Comparison of ENCODE assay signal across 8 mouse cellular contexts in genomic region chr9:66126456-66127192, GRCm38 (mm10). TPM values are rescaled to one million over a fixed set of nuclear protein-coding genes. Genes with fewer than 3 reads are reported as not detected.
DNase-seq lines count a peak whose midpoint lies in the region; ATAC-seq and TF ChIP-seq lines count a peak whose summit lies in the region.

Gene Snx1 (minus strand): TSS chr9:66126587.
Gene Ciao2a (plus strand): TSS chr9:66126611.

- intact Hi-C loops in heart, adult 2 months (cut with DNase I) = no loop called here

- TF ChIP-seq CTCF in heart, adult 2 months (IDR thresholded peaks at IDR 0.05) = no peak

- 0 out of 2 replicates have a peak, but pooled peaks cover 10% of the 10 kb centered on the region for H3K36me3 ChIP-seq in embryonic facial prominence, embryonic 14.5 days (ENCODE audit: control insufficient read depth, insufficient read depth, low read length)
- H3K36me3 ChIP-seq in heart, adult 2 months (ENCODE audit: control insufficient read depth, insufficient read depth, low read length) = peaks cover 3% of the 10 kb centered on the region
- peaks cover 16% of the 10 kb centered on the region for H3K36me3 ChIP-seq in limb, embryonic 13.5 days
- no peaks in the 10 kb centered on the region for H3K36me3 ChIP-seq in midbrain, embryonic 16.5 days (ENCODE audit: control insufficient read depth, insufficient read depth, low read length)

- TF ChIP-seq POLR2A in heart, adult 2 months (IDR thresholded peaks at IDR 0.05; ENCODE audit: insufficient read depth, low read depth, low read length) = peak; percentile 73

- TF ChIP-seq EP300 in heart, adult 2 months (IDR thresholded peaks at IDR 0.05; ENCODE audit: insufficient read depth, low read depth, low read length) = 0 out of 2 replicates have a peak, but pooled peaks have one; percentile 23

- peak within 1 kb of the TSS; percentile 84 for H3K27ac ChIP-seq in embryonic facial prominence, embryonic 14.5 days (replicated peaks; ENCODE audit: low read depth, low read length)
- peak within 1 kb of the TSS; percentile 85 for H3K27ac ChIP-seq in heart, adult 2 months
- peak within 1 kb of the TSS; percentile 71; the same call in 1 of the 2 replicates for H3K27ac ChIP-seq in limb, embryonic 13.5 days
- peak within 1 kb of the TSS; percentile 80 for H3K27ac ChIP-seq in midbrain, embryonic 16.5 days (ENCODE audit: low read length)

- no peaks in the 10 kb centered on the region for H3K27me3 ChIP-seq in embryonic facial prominence, embryonic 14.5 days (replicated peaks; ENCODE audit: control insufficient read depth, insufficient read depth, low read length)
- H3K27me3 ChIP-seq in heart, adult 2 months (ENCODE audit: control insufficient read depth, insufficient read depth, low read length) = no peaks in the 10 kb centered on the region
- H3K27me3 ChIP-seq in limb, embryonic 13.5 days = no peaks in the 10 kb centered on the region
- H3K27me3 ChIP-seq in midbrain, embryonic 16.5 days (ENCODE audit: control insufficient read depth, insufficient read depth, low read depth, low read length) = no peaks in the 10 kb centered on the region

- ATAC-seq in embryonic facial prominence, embryonic 14.5 days (ENCODE audit: low read depth) = peak; percentile 75
- peak; percentile 85 for ATAC-seq in limb, embryonic 13.5 days (ENCODE audit: low FRiP score, low read depth)
- ATAC-seq in midbrain, embryonic 16.5 days = peak; percentile 79

- peak; percentile 99 for DNase-seq in 3T3-L1 (ENCODE audit: low read depth, low spot score)
- peak; percentile 62 to 83 for DNase-seq in adrenal gland, postnatal 4 days (ENCODE audit: low spot score in 2 of 2)
- DNase-seq in embryonic facial prominence, embryonic 14.5 days (ENCODE audit: low spot score) = peak; percentile 99
- DNase-seq in heart, adult 2 months = peak; percentile 91 to 95
- DNase-seq in kidney, adult 8-10 months = peak; percentile 96 to 97
- DNase-seq in spleen, postnatal 10 days (ENCODE audit: low spot score in 2 of 2) = peak; percentile 94 to 98

- H3K79me2 ChIP-seq in heart, adult 2 months (replicated peaks; ENCODE audit: control insufficient read depth, insufficient read depth, low read length) = no peaks in the 10 kb centered on the region

- peak within 1 kb of the TSS; percentile 69 for H3K4me3 ChIP-seq in embryonic facial prominence, embryonic 14.5 days (ENCODE audit: low read depth, low read length)
- peak within 1 kb of the TSS; percentile 83 for H3K4me3 ChIP-seq in heart, adult 2 months
- H3K4me3 ChIP-seq in limb, embryonic 13.5 days = peak within 1 kb of the TSS; percentile 69
- H3K4me3 ChIP-seq in midbrain, embryonic 16.5 days (ENCODE audit: low read depth, low read length) = peak within 1 kb of the TSS; percentile 70

- peaks cover 25% of the 10 kb centered on the region for H3K4me1 ChIP-seq in embryonic facial prominence, embryonic 14.5 days (ENCODE audit: control insufficient read depth, insufficient read depth, low read length)
- peaks cover 4% of the 10 kb centered on the region for H3K4me1 ChIP-seq in heart, adult 2 months (ENCODE audit: control insufficient read depth, insufficient read depth, low read length)
- peaks cover 33% of the 10 kb centered on the region for H3K4me1 ChIP-seq in limb, embryonic 13.5 days
- H3K4me1 ChIP-seq in midbrain, embryonic 16.5 days (ENCODE audit: control insufficient read depth, insufficient read depth, low read length) = peaks cover 36% of the 10 kb centered on the region

- no peaks in the 10 kb centered on the region for H3K9me3 ChIP-seq in embryonic facial prominence, embryonic 14.5 days (ENCODE audit: control insufficient read depth, low read length)
- no peaks in the 10 kb centered on the region for H3K9me3 ChIP-seq in limb, embryonic 13.5 days
- H3K9me3 ChIP-seq in midbrain, embryonic 16.5 days (replicated peaks; ENCODE audit: control insufficient read depth, low read length, poor library complexity, severe bottlenecking) = no peaks in the 10 kb centered on the region

- WGBS in embryonic facial prominence, embryonic 14.5 days = under 1% methylated on average over 34 of the region's 34 CpGs
- WGBS in heart, adult 2 months = 2% methylated on average over 34 of the region's 34 CpGs
- under 1% methylated on average over 34 of the region's 34 CpGs for WGBS in limb, embryonic 13.5 days
- 1% methylated on average over 34 of the region's 34 CpGs for WGBS in midbrain, embryonic 16.5 days

- H3K4me2 ChIP-seq in embryonic facial prominence, embryonic 14.5 days (ENCODE audit: low read depth, low read length) = peak within 1 kb of the TSS; percentile 83
- H3K4me2 ChIP-seq in limb, embryonic 13.5 days (replicated peaks) = peak within 1 kb of the TSS; percentile 74
- peak within 1 kb of the TSS; percentile 86 for H3K4me2 ChIP-seq in midbrain, embryonic 16.5 days (ENCODE audit: low read length)

- H3K9ac ChIP-seq in embryonic facial prominence, embryonic 14.5 days (ENCODE audit: low read depth, low read length) = peak within 1 kb of the TSS; percentile 80
- H3K9ac ChIP-seq in heart, adult 2 months (ENCODE audit: low read depth, low read length) = peak within 1 kb of the TSS; percentile 63
- peak within 1 kb of the TSS; percentile 81 for H3K9ac ChIP-seq in limb, embryonic 13.5 days
- H3K9ac ChIP-seq in midbrain, embryonic 16.5 days (ENCODE audit: low read depth, low read length) = peak within 1 kb of the TSS; percentile 77

RNA-seq across cellular contexts. Expression of gene Snx1, which starts in this region (rescaled TPM):
- total RNA-seq in adrenal gland, postnatal 4 days (2021) = 100 to 1,000 TPM; 107 to 111 TPM
- 139 and 143 TPM in 2 replicates for polyA plus RNA-seq in embryonic facial prominence, embryonic 14.5 days (2014; fragmentation: Nextera tagmentation; extraction: Ambion mirVana)
- total RNA-seq in heart, adult 2 months (2021) = 10 to 100 TPM; 24.8 to 27.6 TPM
- 19.2 and 25.2 TPM in 2 replicates for polyA plus RNA-seq in heart, adult 2 months (2012; rRNA removed)
- polyA plus RNA-seq in limb, embryonic 13.5 days (2015; fragmentation: Nextera tagmentation; extraction: Ambion mirVana) = 128 and 134 TPM in 2 replicates
- 68.0 and 78.3 TPM in 2 replicates for polyA plus RNA-seq in midbrain, embryonic 16.5 days (2015; fragmentation: Nextera tagmentation; extraction: Ambion mirVana)

RNA-seq across cellular contexts. Expression of gene Ciao2a, which starts in this region (rescaled TPM):
- total RNA-seq in adrenal gland, postnatal 4 days (2021) = 100 to 1,000 TPM; 103 TPM
- polyA plus RNA-seq in embryonic facial prominence, embryonic 14.5 days (2014; fragmentation: Nextera tagmentation; extraction: Ambion mirVana) = 112 and 119 TPM in 2 replicates
- total RNA-seq in heart, adult 2 months (2021) = 10 to 100 TPM; 59.7 to 68.1 TPM
- 19.5 and 31.2 TPM in 2 replicates for polyA plus RNA-seq in heart, adult 2 months (2012; rRNA removed)
- 173 and 178 TPM in 2 replicates for polyA plus RNA-seq in limb, embryonic 13.5 days (2015; fragmentation: Nextera tagmentation; extraction: Ambion mirVana)
- polyA plus RNA-seq in midbrain, embryonic 16.5 days (2015; fragmentation: Nextera tagmentation; extraction: Ambion mirVana) = 61.0 and 69.5 TPM in 2 replicates

Comparison
In these comparisons a context has a peak if more than half of its experiments do, and no peak if none do; other contexts are left out.
1. Peak in every context shown above with its lines: DNase-seq, ATAC-seq, H3K4me3 ChIP-seq and H3K27ac ChIP-seq.